ENCODE assay signal across 8 mouse cellular contexts in genomic region chr2:33558233-33558632, GRCm38 (mm10).
DNase-seq lines count a peak whose midpoint lies in the region; ATAC-seq and TF ChIP-seq lines count a peak whose summit lies in the region.

No protein-coding gene starts in this region.

- no peak for TF ChIP-seq EP300 in heart, postnatal 0 days (IDR thresholded peaks at IDR 0.05; ENCODE audit: low read depth)

- peak; percentile 57 for DNase-seq in heart, postnatal 0 days (ENCODE audit: low spot score)
- DNase-seq in heart, embryonic 10.5 days (ENCODE audit: low spot score), result no peak
- peak; percentile 70 to 71 for DNase-seq in adrenal gland, adult 18-20 months (ENCODE audit: low spot score in 2 of 2)
- DNase-seq in embryo, embryonic 10 days (ENCODE audit: low spot score), result peak; percentile 88
- peak; percentile 56 to 75 for DNase-seq in gastrocnemius, postnatal 4 days (ENCODE audit: low spot score in 2 of 2)
- peak; percentile 70 to 81 for DNase-seq in layer of hippocampus, postnatal 25 days (ENCODE audit: extremely low spot score in 1 of 2, low spot score in 1 of 2)
- DNase-seq in mesoderm, embryonic 11.5 days (ENCODE audit: low read depth, low spot score), result peak; percentile 86
- peak; percentile 23 to 64 for DNase-seq in spleen, adult 18-20 months

- H3K9me3 ChIP-seq in heart, postnatal 0 days (replicated peaks; ENCODE audit: control insufficient read depth, low read length), result no peaks in the 10 kb centered on the region
- no peaks in the 10 kb centered on the region for H3K9me3 ChIP-seq in heart, embryonic 10.5 days

- H3K4me2 ChIP-seq in heart, postnatal 0 days (ENCODE audit: low read depth, low read length), result no peak overlapping the region

- 4% methylated on average over 6 of the region's 6 CpGs for WGBS in heart, postnatal 0 days
- 7% methylated on average over 6 of the region's 6 CpGs for WGBS in heart, embryonic 10.5 days

- no peak overlapping the region for H3K27ac ChIP-seq in heart, postnatal 0 days (ENCODE audit: low read depth)
- H3K27ac ChIP-seq in heart, embryonic 10.5 days, result no peak overlapping the region

- peaks cover 24% of the 10 kb centered on the region for H3K27me3 ChIP-seq in heart, postnatal 0 days (ENCODE audit: control insufficient read depth, insufficient read depth, low read length)
- H3K27me3 ChIP-seq in heart, embryonic 10.5 days (ENCODE audit: insufficient read depth, poor library complexity, severe bottlenecking), result peaks cover 72% of the 10 kb centered on the region

- ATAC-seq in heart, postnatal 0 days (ENCODE audit: insufficient read depth, low read depth), result no peak; the same call in 1 of the 2 replicates

- H3K4me3 ChIP-seq in heart, postnatal 0 days (ENCODE audit: low read depth, low read length), result no peak overlapping the region
- no peak overlapping the region for H3K4me3 ChIP-seq in heart, embryonic 10.5 days

- H3K36me3 ChIP-seq in heart, postnatal 0 days (replicated peaks; ENCODE audit: control insufficient read depth, insufficient read depth, low read length), result no peaks in the 10 kb centered on the region
- H3K36me3 ChIP-seq in heart, embryonic 10.5 days, result no peaks in the 10 kb centered on the region

- no peaks in the 10 kb centered on the region for H3K4me1 ChIP-seq in heart, postnatal 0 days (ENCODE audit: control insufficient read depth, insufficient read depth)
- peaks cover 25% of the 10 kb centered on the region for H3K4me1 ChIP-seq in heart, embryonic 10.5 days

- no peak overlapping the region for H3K9ac ChIP-seq in heart, postnatal 0 days (replicated peaks; ENCODE audit: low read depth, low read length)

- peak; percentile 99 for TF ChIP-seq CTCF in heart, postnatal 0 days (IDR thresholded peaks at IDR 0.05; ENCODE audit: low read depth)
